In the genomic region with DNA sequence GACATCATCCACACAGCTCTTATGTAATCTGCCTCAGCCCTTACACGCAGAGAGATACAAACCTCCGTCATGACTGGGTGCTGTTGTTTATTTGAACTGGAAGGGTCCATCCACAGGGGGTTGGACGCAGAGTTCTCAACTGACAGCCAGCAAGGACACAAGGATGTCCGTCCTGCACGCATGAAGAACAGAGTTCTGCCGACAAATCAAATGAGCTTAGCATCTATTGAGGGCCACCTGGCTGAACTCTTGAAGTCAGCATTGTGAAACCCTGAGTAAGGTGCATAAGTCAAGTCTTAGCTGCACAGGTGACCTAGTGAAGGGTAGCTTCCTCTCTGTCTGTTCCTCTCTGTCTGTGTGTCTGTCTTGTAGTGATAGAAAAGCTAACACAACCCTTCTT, we compare ENCODE assay signal across 24 mouse cellular contexts. TPM values are rescaled to one million over a fixed set of nuclear protein-coding genes. Genes with fewer than 3 reads are reported as not detected.
DNase-seq lines count a peak whose midpoint lies in the region; ATAC-seq and TF ChIP-seq lines count a peak whose summit lies in the region.
"Had no signal": no experiment of that assay in that cellular context is flagged by ENCODE, and none has a peak within 500 bp of the region (broad histone marks: within the 10 kb centered on the region; RNA-seq: fewer than 3 reads in every experiment).

No protein-coding gene starts in this region.

- 81% methylated on average over 6 of the region's 6 CpGs for WGBS in kidney, adult 2 months
- 76% methylated on average over 6 of the region's 6 CpGs for WGBS in liver, postnatal 0 days (ENCODE audit: insufficient replicate concordance)
- 74% methylated on average over 6 of the region's 6 CpGs for WGBS in liver, embryonic 12.5 days (ENCODE audit: insufficient replicate concordance)
- WGBS in lung, postnatal 0 days = 75% methylated on average over 6 of the region's 6 CpGs

- H3K4me1 ChIP-seq in kidney, adult 2 months (ENCODE audit: control insufficient read depth, insufficient read depth, low read length) = peaks cover 7% of the 10 kb centered on the region
- no peaks in the 10 kb centered on the region for H3K4me1 ChIP-seq in liver, postnatal 0 days (ENCODE audit: insufficient read depth)
- no peaks in the 10 kb centered on the region for H3K4me1 ChIP-seq in liver, embryonic 12.5 days
- no peaks in the 10 kb centered on the region for H3K4me1 ChIP-seq in lung, postnatal 0 days (ENCODE audit: insufficient read depth, low read depth, low read length)
- H3K4me1 ChIP-seq: embryonic facial prominence, embryonic 10.5 days; embryonic facial prominence, embryonic 13.5 days; hindbrain, embryonic 13.5 days had no signal

- peak; percentile 14 for DNase-seq in cerebellum, adult 11-12 months
- no peak for DNase-seq in cerebellum, adult 9-10 months
- peak; percentile 7 for DNase-seq in kidney, adult 2 months
- no peak for DNase-seq in kidney, adult 9 months
- DNase-seq in liver, postnatal 0 days = no peak
- DNase-seq in lung, postnatal 0 days (ENCODE audit: low spot score) = no peak
- DNase-seq: adrenal gland, adult 8-10 months; adrenal gland, postnatal 25 days; cerebellum, adult 2 months; cerebellum, postnatal 10 days; cerebellum, postnatal 36 days; embryo, embryonic 11 days; gastrocnemius, postnatal 25 days; heart, adult 2 months had no signal

- no peak overlapping the region for H3K4me3 ChIP-seq in kidney, adult 2 months (ENCODE audit: insufficient read depth, low read depth, low read length)
- no peak overlapping the region for H3K4me3 ChIP-seq in liver, postnatal 0 days (ENCODE audit: low read depth, low read length)
- H3K4me3 ChIP-seq in liver, embryonic 12.5 days = no peak overlapping the region
- H3K4me3 ChIP-seq in lung, postnatal 0 days (ENCODE audit: low read depth, low read length) = no peak overlapping the region
- H3K4me3 ChIP-seq: embryonic facial prominence, embryonic 10.5 days; embryonic facial prominence, embryonic 13.5 days; erythroblast, embryonic 14.5 days; forebrain, embryonic 12.5 days; forebrain, embryonic 15.5 days; heart, adult 2 months; hindbrain, embryonic 13.5 days had no signal

- no peak overlapping the region for H3K4me2 ChIP-seq in liver, postnatal 0 days (ENCODE audit: low read depth, low read length)
- H3K4me2 ChIP-seq in liver, embryonic 12.5 days = no peak overlapping the region
- H3K4me2 ChIP-seq in lung, postnatal 0 days (replicated peaks; ENCODE audit: low read depth, low read length) = no peak overlapping the region
- H3K4me2 ChIP-seq: embryonic facial prominence, embryonic 13.5 days; forebrain, embryonic 12.5 days; forebrain, embryonic 15.5 days; heart, embryonic 11.5 days; hindbrain, embryonic 13.5 days had no signal

- peak overlapping the region; percentile 44; the same call in 1 of the 2 replicates for H3K27ac ChIP-seq in kidney, adult 2 months (ENCODE audit: insufficient read depth, low read depth, low read length)
- H3K27ac ChIP-seq in liver, postnatal 0 days (ENCODE audit: low read depth) = no peak overlapping the region
- H3K27ac ChIP-seq in liver, embryonic 12.5 days = no peak overlapping the region
- no peak overlapping the region for H3K27ac ChIP-seq in lung, postnatal 0 days (ENCODE audit: low read length)
- H3K27ac ChIP-seq: embryonic facial prominence, embryonic 10.5 days; embryonic facial prominence, embryonic 13.5 days; forebrain, embryonic 12.5 days; forebrain, embryonic 15.5 days; heart, adult 2 months; hindbrain, embryonic 13.5 days had no signal

- TF ChIP-seq CTCF in kidney, adult 2 months (conservative IDR thresholded peaks at IDR 0.05; ENCODE audit: insufficient read depth, insufficient read length, low read depth, low read length) = no peak
- TF ChIP-seq CTCF in liver, postnatal 0 days (IDR thresholded peaks at IDR 0.05; ENCODE audit: low read depth) = no peak
- TF ChIP-seq CTCF in lung, postnatal 0 days (IDR thresholded peaks at IDR 0.05) = no peak

- no peaks in the 10 kb centered on the region for H3K9me3 ChIP-seq in liver, postnatal 0 days (ENCODE audit: low read length)
- no peaks in the 10 kb centered on the region for H3K9me3 ChIP-seq in liver, embryonic 12.5 days (replicated peaks)
- H3K9me3 ChIP-seq in lung, postnatal 0 days (ENCODE audit: low read length) = no peaks in the 10 kb centered on the region
- H3K9me3 ChIP-seq: embryonic facial prominence, embryonic 10.5 days; embryonic facial prominence, embryonic 13.5 days; forebrain, embryonic 12.5 days; forebrain, embryonic 15.5 days; hindbrain, embryonic 13.5 days had no signal

- H3K36me3 ChIP-seq in kidney, adult 2 months (ENCODE audit: control insufficient read depth, insufficient read depth, low read length) = no peaks in the 10 kb centered on the region
- H3K36me3 ChIP-seq in liver, postnatal 0 days (replicated peaks; ENCODE audit: insufficient read depth, low read length) = no peaks in the 10 kb centered on the region
- no peaks in the 10 kb centered on the region for H3K36me3 ChIP-seq in liver, embryonic 12.5 days
- no peaks in the 10 kb centered on the region for H3K36me3 ChIP-seq in lung, postnatal 0 days (ENCODE audit: insufficient read depth, low read length)
- H3K36me3 ChIP-seq: embryonic facial prominence, embryonic 10.5 days; forebrain, embryonic 12.5 days; forebrain, embryonic 15.5 days had no signal

- H3K27me3 ChIP-seq in kidney, adult 2 months (replicated peaks; ENCODE audit: control insufficient read depth, insufficient read depth, low read length) = no peaks in the 10 kb centered on the region
- no peaks in the 10 kb centered on the region for H3K27me3 ChIP-seq in liver, postnatal 0 days (ENCODE audit: insufficient read depth, low read length)
- no peaks in the 10 kb centered on the region for H3K27me3 ChIP-seq in liver, embryonic 12.5 days (replicated peaks)
- H3K27me3 ChIP-seq in lung, postnatal 0 days (replicated peaks; ENCODE audit: insufficient read depth, low read length) = no peaks in the 10 kb centered on the region
- H3K27me3 ChIP-seq: embryonic facial prominence, embryonic 13.5 days; forebrain, embryonic 12.5 days; forebrain, embryonic 15.5 days; hindbrain, embryonic 13.5 days had no signal

- ATAC-seq in liver, postnatal 0 days = peak; percentile 33
- ATAC-seq in liver, embryonic 12.5 days = no peak
- no peak for ATAC-seq in lung, postnatal 0 days
- ATAC-seq: activated CD4-positive, CD25-positive, alpha-beta regulatory T cell, adult 4 months; forebrain, embryonic 15.5 days; hindbrain, embryonic 16.5 days had no signal

- TF ChIP-seq POLR2A in kidney, adult 2 months (IDR thresholded peaks at IDR 0.05; ENCODE audit: low read depth, low read length) = no peak

- TF ChIP-seq EP300 in liver, postnatal 0 days (IDR thresholded peaks at IDR 0.05; ENCODE audit: low read depth) = no peak
- TF ChIP-seq EP300 in lung, postnatal 0 days (IDR thresholded peaks at IDR 0.05) = no peak

- H3K9ac ChIP-seq in liver, postnatal 0 days (replicated peaks) = no peak overlapping the region
- no peak overlapping the region for H3K9ac ChIP-seq in liver, embryonic 12.5 days
- H3K9ac ChIP-seq in lung, postnatal 0 days (replicated peaks; ENCODE audit: low read depth) = no peak overlapping the region
- H3K9ac ChIP-seq: embryonic facial prominence, embryonic 13.5 days; forebrain, embryonic 12.5 days; forebrain, embryonic 15.5 days; hindbrain, embryonic 13.5 days had no signal

RNA-seq across cellular contexts. Expression of a gene that starts 33.2 kb away (rescaled TPM):
- 37.4 and 38.9 TPM in 2 replicates for polyA plus RNA-seq in kidney, adult 2 months (2012; rRNA removed)
- 29.8 and 34.0 TPM in 2 replicates for polyA plus RNA-seq in liver, postnatal 0 days (2015; fragmentation: Nextera tagmentation; extraction: Ambion mirVana)
- polyA plus RNA-seq in liver, embryonic 12.5 days (2016; fragmentation: Nextera tagmentation; extraction: Ambion mirVana) = 8.2 and 10.6 TPM in 2 replicates
- 10.8 and 11.9 TPM in 2 replicates for polyA plus RNA-seq in lung, postnatal 0 days (2015; fragmentation: Nextera tagmentation; extraction: Ambion mirVana)
- polyA plus RNA-seq: erythroblast, embryonic 14.5 days had no signal

RNA-seq across cellular contexts. Expression of a gene that starts 41.6 kb away (rescaled TPM):
- polyA plus RNA-seq in kidney, adult 2 months (2012; rRNA removed) = 0.37 and 3.0 TPM in 2 replicates
- 12.1 and 13.2 TPM in 2 replicates for polyA plus RNA-seq in liver, postnatal 0 days (2015; fragmentation: Nextera tagmentation; extraction: Ambion mirVana)
- polyA plus RNA-seq in liver, embryonic 12.5 days (2016; fragmentation: Nextera tagmentation; extraction: Ambion mirVana) = 0.72 and 0.79 TPM in 2 replicates
- 0.02 and 0.07 TPM in 2 replicates for polyA plus RNA-seq in lung, postnatal 0 days (2015; fragmentation: Nextera tagmentation; extraction: Ambion mirVana)
- polyA plus RNA-seq: erythroblast, embryonic 14.5 days; forebrain, embryonic 12.5 days had no signal

RNA-seq across cellular contexts. Expression of a gene that starts 44.2 kb away (rescaled TPM):
- 9.0 and 13.8 TPM in 2 replicates for polyA plus RNA-seq in kidney, adult 2 months (2012; rRNA removed)
- polyA plus RNA-seq in liver, postnatal 0 days (2015; fragmentation: Nextera tagmentation; extraction: Ambion mirVana) = 19.2 and 19.3 TPM in 2 replicates
- polyA plus RNA-seq in liver, embryonic 12.5 days (2016; fragmentation: Nextera tagmentation; extraction: Ambion mirVana) = 41.7 and 45.2 TPM in 2 replicates
- polyA plus RNA-seq in lung, postnatal 0 days (2015; fragmentation: Nextera tagmentation; extraction: Ambion mirVana) = 34.0 and 37.6 TPM in 2 replicates

Comparison
In these comparisons a context has a peak if more than half of its experiments do, and no peak if none do; other contexts are left out.
1. DNase-seq: peak in cerebellum, adult 11-12 months (single experiment) and kidney, adult 2 months (single experiment); none in cerebellum, adult 9-10 months (single experiment), kidney, adult 9 months (single experiment), liver, postnatal 0 days (single experiment) and lung, postnatal 0 days (single experiment).